Mouse (Mus musculus) spleen, adult 2 months (tissue): ENCODE results near the gene Cd274.
"Not testable (repeated sequence)": the region's sequence is repeated elsewhere in the genome, so short reads cannot be mapped to it uniquely, and the experiment has no call there.

Experiments used
- CTCF ChIP-seq: fragments of 200-500 bp; IDR thresholded peaks from 2 replicates; pipeline ENCODE4 v1.5.1; 2011; ENCODE audit warnings: mild to moderate bottlenecking, inconsistent platforms; ENCODE audit not compliant: insufficient read depth, insufficient read length, insufficient replicate concordance; ENCODE audit errors: extremely low read depth
- POLR2A ChIP-seq: fragments of 200-500 bp; IDR thresholded peaks from 2 replicates; pipeline ENCODE4 v1.6.1; 2011; ENCODE audit warnings: low read depth, low read length, inconsistent platforms

DNA sequence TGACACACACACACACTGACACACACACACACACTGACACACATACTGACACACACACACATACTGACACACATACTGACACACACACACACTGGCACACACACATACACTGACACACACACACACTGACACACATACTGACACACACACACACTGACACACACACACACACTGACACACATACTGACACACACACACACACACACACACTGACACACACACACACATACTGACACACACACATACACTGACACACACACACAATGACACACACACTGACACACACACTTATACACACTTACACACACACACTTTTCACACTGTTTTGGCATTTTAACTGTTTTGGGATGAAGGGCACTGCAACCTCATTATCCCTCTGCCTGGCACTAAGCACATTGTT, 47.7 kb downstream of the Cd274 start:
- TF ChIP-seq POLR2A, CTCF: not testable (repeated sequence)
